Mouse (Mus musculus) forebrain, embryonic 14.5 days (tissue): Measurements from ENCODE around the gene 4933415A04Rik. TPM values are rescaled to one million over a fixed set of nuclear protein-coding genes. Genes with fewer than 3 reads are reported as not detected.

Experiments used
- ATAC-seq: fragments of 200-750 bp; cut with Nextera tagmentation; 2 replicates; pipeline ENCODE4 v1.8.0; 2017; ENCODE audit warnings: mild to moderate bottlenecking, moderate library complexity
- DNase-seq: peaks from one replicate; pipeline ENCODE4 v3.0.0-alpha.2; 2015; ENCODE audit warnings: low spot score
- H3K27ac ChIP-seq: fragments of 300-500 bp; sonication (generic); 2 replicates; pipeline ENCODE4 v1.5.1; 2014; ENCODE audit warnings: low read depth, mild to moderate bottlenecking, control low read depth, low read length, moderate library complexity
- H3K27me3 ChIP-seq: fragments of 300-500 bp; sonication (generic); replicated peaks from 2 replicates; pipeline ENCODE4 v1.6.1; 2014; ENCODE audit warnings: low read length, control low read depth, mixed read lengths; ENCODE audit not compliant: control insufficient read depth, insufficient read depth
- H3K36me3 ChIP-seq: fragments of 300-500 bp; sonication (generic); 2 replicates; pipeline ENCODE4 v1.6.1; 2014; ENCODE audit warnings: low read length, control low read depth; ENCODE audit not compliant: control insufficient read depth, insufficient read depth
- H3K4me1 ChIP-seq: fragments of 300-500 bp; sonication (generic); 2 replicates; pipeline ENCODE4 v1.6.1; 2014; ENCODE audit warnings: antibody characterized with exemption, low read length, control low read depth; ENCODE audit not compliant: control insufficient read depth, insufficient read depth
- H3K4me2 ChIP-seq: fragments of 300-500 bp; sonication (generic); 2 replicates; pipeline ENCODE4 v1.6.1; 2014; ENCODE audit warnings: mild to moderate bottlenecking, control low read depth, low read length
- H3K4me3 ChIP-seq: fragments of 300-500 bp; sonication (generic); 2 replicates; pipeline ENCODE4 v1.5.1; 2014; ENCODE audit warnings: low read depth, low read length, control low read depth
- H3K9ac ChIP-seq: fragments of 300-500 bp; sonication (generic); 2 replicates; pipeline ENCODE4 v1.6.1; 2014; ENCODE audit warnings: mild to moderate bottlenecking, low read length, control low read depth, moderate library complexity
- H3K9me3 ChIP-seq: fragments of 300-500 bp; sonication (generic); replicated peaks from 2 replicates; pipeline ENCODE4 v1.6.1; 2016; ENCODE audit warnings: low read length, control low read depth, mixed read lengths; ENCODE audit not compliant: control insufficient read depth
- WGBS: fragments of 180-500 bp; shearing (Covaris S2); extraction: QIAGEN DNeasy Blood & Tissue Kit; methylation state at CpG from one replicate; pipeline ENCODE4 v1.1.7; 2014; 5-methylcytosine and 5-hydroxymethylcytosine counted together
- polyA plus RNA-seq: library from polyadenylated mRNA; unstranded; fragments of >200 nt; fragmentation: Nextera tagmentation; extraction: Ambion mirVana; gene quantifications from 2 replicates; pipeline ENCODE4 v1.2.1, GENCODE M21; 2014

The 4933415A04Rik gene
- polyA plus RNA-seq, 1 experiment from 2014 or later: 1.2 TPM

- no peak overlapping the region for H3K9ac ChIP-seq
- no peak overlapping the region; the same call in 1 of the 2 replicates for H3K27ac ChIP-seq
- H3K4me1 ChIP-seq: no peaks in the 10 kb centered on the region
- H3K27me3 ChIP-seq: no peaks in the 10 kb centered on the region
- DNase-seq: no peak
- no peak for ATAC-seq
- 91% methylated on average over 22 of the region's 22 CpGs for WGBS
- H3K4me2 ChIP-seq: no peak overlapping the region
- peaks cover 29% of the 10 kb centered on the region for H3K36me3 ChIP-seq
- H3K9me3 ChIP-seq: no peaks in the 10 kb centered on the region
- H3K4me3 ChIP-seq: no peak overlapping the region
Measured at GRCm38 (mm10) chr11:43585211-43586005, 1.4 kb upstream of the 4933415A04Rik start.

GRCm38 (mm10) chr11:43589530-43590072, 2.8 kb downstream of the 4933415A04Rik start:
- Histone ChIP-seq H3K4me3 (no peak overlapping the region), H3K4me1 (no peaks in the 10 kb centered on the region), H3K4me2 (no peak overlapping the region), H3K36me3 (peaks cover 13% of the 10 kb centered on the region), H3K9ac (no peak overlapping the region), H3K27ac (no peak overlapping the region), H3K9me3 (no peaks in the 10 kb centered on the region), H3K27me3 (no peaks in the 10 kb centered on the region)
- ATAC-seq: no peak
- DNase-seq: no peak
- WGBS: 77% methylated on average over 6 of the region's 6 CpGs

GRCm38 (mm10) chr11:43601440-43601839, 14.6 kb downstream of the 4933415A04Rik start, which contains the start of gene Fabp6:
Gene Fabp6 (minus strand): TSS chr11:43601540.
- Histone ChIP-seq H3K4me2 (no peak within 1 kb of the TSS), H3K9me3 (no peaks in the 10 kb centered on the region), H3K4me1 (no peaks in the 10 kb centered on the region), H3K27me3 (no peaks in the 10 kb centered on the region), H3K36me3 (no peaks in the 10 kb centered on the region), H3K9ac (no peak within 1 kb of the TSS), H3K27ac (no peak within 1 kb of the TSS), H3K4me3 (no peak within 1 kb of the TSS)
- no peak for DNase-seq
- 91% methylated on average over 5 of the region's 5 CpGs for WGBS
- ATAC-seq: no peak

GRCm38 (mm10) chr11:43604207-43604606, 17.4 kb downstream of the 4933415A04Rik start:
- Histone ChIP-seq H3K27ac (no peak overlapping the region), H3K27me3 (no peaks in the 10 kb centered on the region), H3K4me1 (no peaks in the 10 kb centered on the region), H3K4me2 (no peak overlapping the region), H3K9ac (no peak overlapping the region), H3K9me3 (no peaks in the 10 kb centered on the region), H3K4me3 (no peak overlapping the region), H3K36me3 (no peaks in the 10 kb centered on the region)
- ATAC-seq (no peak), DNase-seq (no peak)
- 98% methylated on average over 2 of the region's 2 CpGs for WGBS

- Histone ChIP-seq H3K4me2 (no peak overlapping the region), H3K4me3 (no peak overlapping the region), H3K27me3 (no peaks in the 10 kb centered on the region), H3K9me3 (no peaks in the 10 kb centered on the region), H3K36me3 (no peaks in the 10 kb centered on the region), H3K4me1 (no peaks in the 10 kb centered on the region), H3K9ac (no peak overlapping the region), H3K27ac (no peak overlapping the region)
- WGBS: 95% methylated on average over 6 of the region's 6 CpGs
- ATAC-seq (no peak), DNase-seq (no peak)
Measured at GRCm38 (mm10) chr11:43604891-43605290, 18.1 kb downstream of the 4933415A04Rik start.

GRCm38 (mm10) chr11:43605859-43606258, 19.0 kb downstream of the 4933415A04Rik start:
- WGBS: 90% methylated on average over 6 of the region's 6 CpGs

GRCm38 (mm10) chr11:43608440-43608839, 21.6 kb downstream of the 4933415A04Rik start:
- H3K27ac ChIP-seq: no peak overlapping the region
- no peak overlapping the region for H3K4me2 ChIP-seq
- no peak overlapping the region for H3K4me3 ChIP-seq
- WGBS: 21% methylated on average over 3 of the region's 3 CpGs
- no peaks in the 10 kb centered on the region for H3K9me3 ChIP-seq
- no peaks in the 10 kb centered on the region for H3K27me3 ChIP-seq
- no peak for ATAC-seq
- no peaks in the 10 kb centered on the region for H3K4me1 ChIP-seq
- DNase-seq: peak; percentile 41
- H3K36me3 ChIP-seq: no peaks in the 10 kb centered on the region
- H3K9ac ChIP-seq: no peak overlapping the region

More at GRCm38 (mm10) chr11:43605859-43606258, 19.0 kb downstream of the 4933415A04Rik start:
- H3K27ac ChIP-seq: no peak overlapping the region
- H3K9ac ChIP-seq: no peak overlapping the region
- no peak for DNase-seq
- no peaks in the 10 kb centered on the region for H3K9me3 ChIP-seq
- no peaks in the 10 kb centered on the region for H3K4me1 ChIP-seq
- no peaks in the 10 kb centered on the region for H3K36me3 ChIP-seq
- ATAC-seq: no peak
- no peaks in the 10 kb centered on the region for H3K27me3 ChIP-seq
- H3K4me3 ChIP-seq: no peak overlapping the region
- no peak overlapping the region for H3K4me2 ChIP-seq

GRCm38 (mm10) chr11:43610006-43610661, 23.3 kb downstream of the 4933415A04Rik start:
- Histone ChIP-seq H3K4me2 (no peak overlapping the region), H3K27me3 (no peaks in the 10 kb centered on the region), H3K27ac (no peak overlapping the region), H3K9me3 (no peaks in the 10 kb centered on the region), H3K4me1 (no peaks in the 10 kb centered on the region), H3K36me3 (no peaks in the 10 kb centered on the region), H3K9ac (no peak overlapping the region), H3K4me3 (no peak overlapping the region)
- peak; percentile 22 for DNase-seq
- WGBS: 36% methylated on average over 10 of the region's 10 CpGs
- ATAC-seq: no peak

- no peaks in the 10 kb centered on the region for H3K36me3 ChIP-seq
- no peaks in the 10 kb centered on the region for H3K27me3 ChIP-seq
- ATAC-seq (no peak), DNase-seq (no peak)
- no peak overlapping the region for H3K4me3 ChIP-seq
- H3K27ac ChIP-seq: no peak overlapping the region
- no peak overlapping the region for H3K9ac ChIP-seq
- WGBS: 73% methylated on average over 5 of the region's 5 CpGs
- no peak overlapping the region for H3K4me2 ChIP-seq
- no peaks in the 10 kb centered on the region for H3K4me1 ChIP-seq
- H3K9me3 ChIP-seq: no peaks in the 10 kb centered on the region
Measured at GRCm38 (mm10) chr11:43610662-43611033, 23.8 kb downstream of the 4933415A04Rik start.
